Mouse (Mus musculus) lung, embryonic 15.5 days (tissue): ENCODE data around the gene Gle1. TPM values are rescaled to one million over a fixed set of nuclear protein-coding genes. Genes with fewer than 3 reads are reported as not detected.
"Not testable (repeated sequence)": the region's sequence is repeated elsewhere in the genome, so short reads cannot be mapped to it uniquely, and the experiment has no call there.

ENCODE experiments used
- ATAC-seq: fragments of 200-750 bp; cut with Nextera tagmentation; 2 replicates; pipeline ENCODE4 v1.8.0; 2017; ENCODE audit warnings: moderate number of reproducible peaks, borderline replicate concordance; ENCODE audit not compliant: low FRiP score, low TSS enrichment; ENCODE audit errors: extremely low read depth
- H3K27ac ChIP-seq: fragments of 300-500 bp; sonication (generic); 2 replicates; pipeline ENCODE4 v1.5.1; 2015; ENCODE audit warnings: moderate library complexity, mild to moderate bottlenecking, inconsistent platforms
- H3K27me3 ChIP-seq: fragments of 300-500 bp; sonication (generic); 2 replicates; pipeline ENCODE4 v1.6.1; 2015; ENCODE audit warnings: inconsistent platforms
- H3K36me3 ChIP-seq: fragments of 300-500 bp; sonication (generic); 2 replicates; pipeline ENCODE4 v1.6.1; 2015; ENCODE audit warnings: inconsistent platforms
- H3K4me1 ChIP-seq: fragments of 300-500 bp; sonication (generic); 2 replicates; pipeline ENCODE4 v1.6.1; 2015; ENCODE audit warnings: inconsistent platforms
- H3K4me2 ChIP-seq: fragments of 300-500 bp; sonication (generic); 2 replicates; pipeline ENCODE4 v1.6.1; 2015; ENCODE audit warnings: inconsistent platforms, mild to moderate bottlenecking, moderate library complexity
- H3K4me3 ChIP-seq: fragments of 300-500 bp; sonication (generic); 2 replicates; pipeline ENCODE4 v1.5.1; 2015; ENCODE audit warnings: mild to moderate bottlenecking, inconsistent platforms
- H3K9ac ChIP-seq: fragments of 300-500 bp; sonication (generic); 2 replicates; pipeline ENCODE4 v1.6.1; 2015; ENCODE audit warnings: inconsistent platforms
- H3K9me3 ChIP-seq: fragments of 300-500 bp; sonication (generic); 2 replicates; pipeline ENCODE4 v1.6.1; 2016; ENCODE audit warnings: inconsistent platforms
- WGBS: fragments of 180-500 bp; shearing (Covaris S2); methylation state at CpG from one replicate; pipeline ENCODE4 v1.1.7; 2015; 5-methylcytosine and 5-hydroxymethylcytosine counted together
- polyA plus RNA-seq: library from polyadenylated mRNA; unstranded; fragments of >200 nt; fragmentation: Nextera tagmentation; extraction: Ambion mirVana; gene quantifications from 2 replicates; pipeline ENCODE4 v1.2.1, GENCODE M21; 2015

Gle1 gene
- 64.5 and 67.9 TPM in 2 replicates for polyA plus RNA-seq

DNA sequence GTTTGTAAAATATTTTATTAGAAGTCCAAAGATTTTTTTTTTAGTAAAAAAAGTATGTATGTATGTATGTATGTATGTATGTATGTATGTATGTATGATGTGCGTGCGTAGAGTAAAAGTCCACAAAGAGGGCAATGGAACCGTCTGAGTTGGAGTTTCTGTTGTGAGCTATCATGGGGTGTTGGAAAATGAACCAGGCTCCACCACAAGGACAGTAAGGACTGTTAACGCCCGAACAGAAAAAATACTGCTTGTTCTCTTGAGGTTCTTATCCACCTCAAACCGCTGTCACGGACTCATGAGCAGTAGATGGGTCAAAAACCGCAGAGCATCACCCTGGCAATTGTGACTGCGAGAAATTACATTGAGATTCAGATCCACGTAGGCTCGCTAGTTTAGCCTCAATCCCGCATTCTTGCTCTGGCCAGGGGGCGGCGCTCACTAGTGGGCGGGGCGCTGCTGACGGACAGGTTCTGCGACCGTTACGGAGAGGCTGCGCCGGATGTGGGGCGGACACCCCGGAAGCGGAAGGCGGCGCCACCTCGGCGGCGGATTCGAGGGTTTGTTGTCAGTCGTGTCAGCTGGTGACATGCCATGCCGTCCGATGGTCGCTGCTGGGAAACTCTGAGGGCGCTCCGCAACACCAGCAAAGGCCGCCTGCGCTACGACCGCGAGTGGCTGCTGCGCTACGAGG is at the start of gene Gle1:
Gene Gle1 (plus strand): TSS at position 521 of the 694 bp plus-strand sequence.
- WGBS, result 3% methylated on average over 44 of the region's 44 CpGs
- Histone ChIP-seq H3K27me3 (no peaks in the 10 kb centered on the region), H3K4me3 (peak within 1 kb of the TSS; percentile 97), H3K4me2 (peak within 1 kb of the TSS; percentile 64), H3K4me1 (peaks cover 8% of the 10 kb centered on the region), H3K9ac (peak within 1 kb of the TSS; percentile 65), H3K9me3 (no peaks in the 10 kb centered on the region), H3K36me3 (peaks cover 38% of the 10 kb centered on the region), H3K27ac (peak within 1 kb of the TSS; percentile 75)
- ATAC-seq, result peak; percentile 94

DNA sequence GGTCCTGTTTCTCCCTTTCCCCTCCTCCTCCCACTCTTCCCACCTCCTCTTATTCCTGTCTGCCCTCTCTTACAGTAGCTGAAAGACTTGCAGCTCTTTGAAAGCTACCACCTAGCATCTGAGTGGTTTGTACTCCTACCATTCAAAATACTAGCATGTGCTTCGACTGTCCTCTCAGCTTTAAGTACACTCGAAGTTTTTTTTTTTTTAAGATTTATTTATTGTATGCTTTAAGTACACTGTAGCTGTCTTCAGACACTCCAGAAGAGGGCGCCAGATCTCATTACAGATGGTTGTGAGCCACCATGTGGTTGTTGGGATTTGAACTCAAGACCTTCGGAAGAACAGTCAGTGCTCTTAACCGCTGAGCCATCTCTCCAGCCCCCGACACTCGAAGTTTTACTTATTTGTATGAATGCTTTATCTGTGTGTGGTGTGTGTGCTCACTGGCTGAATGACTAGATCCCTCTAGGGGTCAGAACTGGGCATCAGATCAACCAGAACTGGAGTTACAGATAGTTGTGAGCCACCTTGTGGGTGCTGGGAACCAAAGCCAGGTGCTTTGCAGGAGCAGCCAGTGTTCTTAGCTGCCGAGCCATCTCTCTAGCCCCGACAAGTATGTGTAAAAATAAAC is 48.5 kb upstream of the Gle1 start:
- peaks cover 16% of the 10 kb centered on the region for H3K4me1 ChIP-seq
- not testable (repeated sequence) for H3K36me3 ChIP-seq, H3K9ac ChIP-seq, ATAC-seq, H3K4me2 ChIP-seq, H3K4me3 ChIP-seq, H3K9me3 ChIP-seq, H3K27me3 ChIP-seq, H3K27ac ChIP-seq
- WGBS, result 77% methylated on average over 9 of the region's 9 CpGs

DNA sequence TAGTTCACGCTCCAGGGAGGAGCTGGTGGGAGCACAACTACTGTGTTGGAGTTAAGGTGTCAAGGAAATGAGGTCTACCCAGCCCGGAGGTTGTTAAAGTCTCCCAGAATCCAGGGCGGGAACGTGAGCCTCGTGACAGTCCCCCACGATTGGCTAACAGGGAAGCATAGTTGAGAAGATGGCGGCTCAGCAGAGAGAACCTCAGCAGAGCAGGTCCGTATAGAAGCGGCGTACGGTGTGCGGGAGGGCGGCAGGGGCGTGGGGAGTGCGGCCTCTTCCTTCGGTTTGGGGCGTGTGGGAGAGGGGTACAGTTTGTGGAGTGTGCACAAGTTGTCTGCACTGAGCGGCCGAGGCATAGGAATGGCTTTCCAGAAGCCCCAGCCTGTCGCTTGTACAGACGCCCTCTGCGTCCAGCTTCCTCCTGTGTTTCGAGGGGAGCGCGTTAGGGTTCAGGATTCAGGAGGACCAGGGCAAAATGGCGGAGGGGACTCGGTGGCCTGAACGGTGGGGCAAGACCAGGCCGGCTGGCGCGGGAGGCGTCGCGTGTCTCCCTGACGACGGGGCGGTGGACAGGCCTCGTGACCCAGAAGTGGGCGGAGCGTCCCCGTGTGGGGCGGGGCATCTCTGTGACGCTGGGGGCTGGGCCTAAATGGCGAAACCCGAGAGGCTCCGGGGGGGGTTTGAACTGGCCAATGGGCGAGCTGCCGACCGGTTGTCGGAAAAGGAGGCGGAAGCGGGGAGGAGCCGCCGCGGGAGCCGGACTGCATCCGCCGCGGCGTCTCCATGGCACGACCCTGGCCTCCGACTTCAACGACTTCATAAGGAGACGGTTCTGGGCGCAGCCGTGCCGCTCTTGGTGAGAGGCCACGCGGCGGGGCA is 45.9 kb upstream of the Gle1 start, which contains the start of gene Odf2:
Gene Odf2 (plus strand): TSS at position 156 of the 879 bp plus-strand sequence.
- WGBS, result 1% methylated on average over 69 of the region's 70 CpGs
- Histone ChIP-seq H3K27me3 (no peaks in the 10 kb centered on the region; the same call in 1 of the 2 replicates), H3K9me3 (no peaks in the 10 kb centered on the region), H3K4me1 (peaks cover 16% of the 10 kb centered on the region), H3K36me3 (peaks cover 26% of the 10 kb centered on the region), H3K4me3 (peak within 1 kb of the TSS; percentile 69), H3K27ac (peak within 1 kb of the TSS; percentile 77), H3K4me2 (peak within 1 kb of the TSS; percentile 94), H3K9ac (peak within 1 kb of the TSS; percentile 73)
- ATAC-seq, result peak; percentile 91

DNA sequence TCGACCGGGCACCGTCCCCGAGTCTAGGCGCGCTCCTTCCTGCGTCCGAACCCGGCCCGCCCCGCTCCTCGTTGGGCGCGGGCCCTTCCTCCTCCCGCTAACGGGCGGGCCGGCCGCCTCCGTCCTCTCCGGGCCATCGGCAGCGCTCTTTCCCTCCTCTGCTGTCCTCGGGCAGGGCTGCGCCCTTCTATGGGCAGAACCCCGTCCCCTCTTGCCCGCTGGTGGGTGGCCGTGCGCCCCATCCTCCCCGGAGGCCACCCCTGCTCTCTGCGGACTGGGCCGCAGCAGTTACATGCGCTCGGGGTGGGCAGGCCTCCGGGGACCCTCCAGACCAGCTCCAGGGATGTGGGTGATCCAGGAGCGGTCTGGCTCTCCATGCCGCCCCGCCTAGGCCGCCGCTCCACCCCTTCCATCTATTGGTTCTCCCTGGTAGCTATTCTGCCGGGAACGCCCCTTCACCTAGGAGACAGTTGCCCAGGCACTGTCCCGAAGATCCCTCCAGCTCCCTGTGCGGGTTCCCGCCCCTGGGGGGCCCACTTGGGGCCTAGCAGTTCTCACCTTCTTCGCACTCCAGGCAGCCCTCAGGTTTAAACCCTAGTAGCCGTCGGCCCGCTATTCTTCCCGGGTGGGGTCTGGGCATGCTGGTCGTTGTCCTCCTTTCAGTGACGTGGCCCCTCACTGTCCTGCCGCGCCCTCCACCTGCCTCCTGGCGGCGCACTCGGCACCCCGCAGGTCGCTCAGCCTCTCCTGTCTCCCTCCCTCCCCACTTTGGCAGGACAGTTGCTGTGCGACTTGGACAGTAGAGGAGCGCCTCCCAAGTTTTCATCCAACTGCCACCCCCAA is 45.0 kb upstream of the Gle1 start:
- H3K9ac ChIP-seq, result peak overlapping the region; percentile 73
- peak overlapping the region; percentile 77 for H3K27ac ChIP-seq
- peaks cover 35% of the 10 kb centered on the region for H3K36me3 ChIP-seq
- no peaks in the 10 kb centered on the region; the same call in 1 of the 2 replicates for H3K27me3 ChIP-seq
- peaks cover 16% of the 10 kb centered on the region for H3K4me1 ChIP-seq
- no peaks in the 10 kb centered on the region for H3K9me3 ChIP-seq
- WGBS, result under 1% methylated on average over 60 of the region's 61 CpGs
- H3K4me2 ChIP-seq, result peak overlapping the region; percentile 94
- peak overlapping the region; percentile 69 for H3K4me3 ChIP-seq
- ATAC-seq, result peak; percentile 93

DNA sequence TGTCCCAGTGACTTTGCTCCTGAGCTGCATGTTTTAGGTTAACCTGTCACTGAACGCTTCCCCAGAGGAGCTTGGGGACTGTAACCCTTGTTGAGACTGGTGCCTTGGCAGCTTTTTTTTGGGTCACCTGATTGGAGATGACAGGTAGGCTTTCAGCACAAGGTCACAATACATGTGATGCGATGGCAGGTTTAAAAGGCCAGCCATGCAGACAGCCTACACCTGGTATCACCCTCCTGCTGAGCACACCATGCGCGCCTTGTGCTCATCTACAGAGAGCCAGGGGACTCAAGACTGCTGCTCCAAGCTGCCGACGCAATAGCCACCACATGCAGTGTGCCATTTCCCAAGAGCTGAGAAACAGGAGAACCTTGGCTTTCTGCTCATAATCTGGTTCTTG is 43.5 kb upstream of the Gle1 start:
- Histone ChIP-seq H3K9ac (no peak overlapping the region), H3K36me3 (peaks cover 50% of the 10 kb centered on the region), H3K9me3 (no peaks in the 10 kb centered on the region), H3K27me3 (no peaks in the 10 kb centered on the region; the same call in 1 of the 2 replicates), H3K4me2 (no peak overlapping the region), H3K4me3 (no peak overlapping the region), H3K4me1 (peaks cover 16% of the 10 kb centered on the region), H3K27ac (no peak overlapping the region)
- WGBS, result 90% methylated on average over 6 of the region's 6 CpGs
- ATAC-seq, result no peak

DNA sequence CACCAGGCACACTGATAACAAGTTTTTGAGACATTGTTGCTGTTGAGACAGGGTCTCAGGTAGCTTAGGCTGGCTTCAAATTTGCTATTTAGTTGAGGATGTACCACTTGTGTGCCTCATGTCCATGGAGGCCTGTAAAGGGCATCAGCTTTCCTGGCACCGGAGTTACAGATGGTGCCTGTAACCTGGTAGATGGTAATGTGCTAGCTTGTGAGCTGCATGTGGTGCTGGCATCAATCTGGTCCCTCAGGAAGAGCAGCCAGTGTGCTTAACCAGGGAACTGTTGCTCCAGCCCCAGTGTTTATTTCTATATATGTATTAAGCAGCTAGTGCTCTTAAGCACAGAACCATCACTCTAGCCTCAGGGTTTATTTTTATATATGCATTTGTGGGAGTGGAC is 39.2 kb upstream of the Gle1 start:
- Histone ChIP-seq H3K36me3 (peaks cover 92% of the 10 kb centered on the region), H3K9me3 (no peaks in the 10 kb centered on the region), H3K27me3 (no peaks in the 10 kb centered on the region), H3K9ac (no peak overlapping the region), H3K4me1 (peaks cover 5% of the 10 kb centered on the region), H3K27ac (no peak overlapping the region), H3K4me3 (no peak overlapping the region), H3K4me2 (no peak overlapping the region)
- 100% methylated on average over 1 of the region's 1 CpGs for WGBS
- no peak for ATAC-seq

DNA sequence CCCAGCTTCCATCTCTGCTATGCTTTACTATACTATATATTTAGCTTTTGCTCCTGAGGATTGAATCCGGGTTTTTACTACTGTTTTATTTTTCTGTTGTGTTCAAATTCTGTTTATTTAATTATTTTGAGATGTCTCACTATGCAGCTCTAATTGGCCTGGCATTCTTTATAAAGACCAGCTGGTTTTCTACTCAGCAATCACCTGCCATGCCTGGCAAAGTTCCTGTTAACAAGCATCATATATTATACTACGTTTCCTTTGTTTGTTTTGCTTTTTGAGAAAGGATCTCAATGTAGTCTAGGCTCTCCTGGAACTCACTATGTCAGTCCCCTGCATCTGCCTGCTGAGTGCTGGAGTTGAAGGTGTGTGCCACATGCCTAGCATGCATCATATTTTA is 37.9 kb upstream of the Gle1 start:
- Histone ChIP-seq H3K4me3 (no peak overlapping the region), H3K9ac (no peak overlapping the region), H3K36me3 (peaks cover 98% of the 10 kb centered on the region), H3K27ac (no peak overlapping the region), H3K9me3 (no peaks in the 10 kb centered on the region), H3K4me2 (no peak overlapping the region), H3K4me1 (no peaks in the 10 kb centered on the region), H3K27me3 (no peaks in the 10 kb centered on the region)
- 73% methylated on average over 2 of the region's 2 CpGs for WGBS
- ATAC-seq, result no peak

DNA sequence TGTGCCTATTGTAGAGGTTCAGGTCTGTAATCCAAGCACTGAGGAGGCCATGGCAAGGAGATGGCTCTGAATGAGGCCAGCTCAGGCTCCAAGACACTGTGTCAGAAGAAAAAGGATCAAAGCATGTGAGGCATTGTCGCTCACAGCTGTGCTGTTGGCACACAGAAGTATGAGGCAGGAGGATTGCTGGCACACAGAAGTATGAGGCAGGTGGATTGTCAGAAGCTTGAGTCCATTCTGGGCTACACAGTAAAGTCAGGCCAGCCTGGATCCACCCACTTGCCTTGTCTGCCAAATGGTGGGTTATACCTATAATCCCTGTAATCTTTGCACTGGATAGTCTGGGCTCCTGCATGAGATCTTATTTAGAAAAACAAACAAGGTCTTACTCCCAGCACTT is 37.1 kb upstream of the Gle1 start:
- H3K4me3 ChIP-seq, result no peak overlapping the region
- H3K27ac ChIP-seq, result no peak overlapping the region
- no peak overlapping the region for H3K9ac ChIP-seq
- no peaks in the 10 kb centered on the region for H3K4me1 ChIP-seq
- no peaks in the 10 kb centered on the region for H3K27me3 ChIP-seq
- H3K9me3 ChIP-seq, result no peaks in the 10 kb centered on the region
- peaks cover 98% of the 10 kb centered on the region for H3K36me3 ChIP-seq
- 87% methylated on average over 1 of the region's 1 CpGs for WGBS
- ATAC-seq, result no peak
- no peak overlapping the region for H3K4me2 ChIP-seq

DNA sequence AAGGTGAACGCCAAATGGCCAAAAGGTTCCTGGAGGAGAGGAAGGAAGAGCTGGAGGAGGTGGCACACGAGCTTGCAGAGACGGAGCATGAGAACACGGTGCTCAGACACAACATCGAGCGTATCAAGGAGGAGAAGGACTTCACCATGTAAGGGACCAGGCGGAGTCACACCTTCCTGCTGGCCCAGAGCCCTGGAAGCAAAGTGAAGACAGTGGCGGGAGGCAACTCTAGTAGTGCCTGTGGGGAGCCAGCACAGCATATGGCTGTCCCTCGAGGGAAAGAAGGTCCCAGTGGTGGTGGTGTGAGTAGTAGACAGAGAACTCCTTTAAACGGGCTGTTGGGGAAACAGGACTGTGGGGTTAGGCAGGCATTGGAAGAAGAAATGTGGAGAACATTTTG is 33.0 kb upstream of the Gle1 start:
- Histone ChIP-seq H3K27me3 (no peaks in the 10 kb centered on the region), H3K36me3 (peaks cover 95% of the 10 kb centered on the region), H3K4me3 (no peak overlapping the region), H3K4me1 (no peaks in the 10 kb centered on the region), H3K9ac (no peak overlapping the region), H3K27ac (no peak overlapping the region), H3K4me2 (no peak overlapping the region), H3K9me3 (no peaks in the 10 kb centered on the region)
- no peak for ATAC-seq
- 86% methylated on average over 10 of the region's 10 CpGs for WGBS

DNA sequence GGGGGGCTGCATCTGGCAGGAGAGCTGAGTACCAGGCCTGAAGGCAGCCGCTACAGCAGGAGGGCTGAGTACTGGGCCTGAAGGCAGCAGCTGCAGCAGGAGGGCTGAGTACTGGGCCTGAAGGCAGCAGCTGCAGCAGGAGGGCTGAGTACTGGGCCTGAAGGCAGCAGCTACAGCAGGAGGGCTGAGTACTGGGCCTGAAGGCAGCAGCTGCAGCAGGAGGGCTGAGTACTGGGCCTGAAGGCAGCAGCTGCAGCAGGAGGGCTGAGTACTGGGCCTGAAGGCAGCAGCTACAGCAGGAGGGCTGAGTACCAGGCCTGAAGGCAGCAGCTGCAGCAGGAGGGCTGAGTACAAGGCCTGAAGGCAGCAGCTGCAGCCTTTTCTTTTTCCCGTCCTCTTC is 27.1 kb upstream of the Gle1 start:
- WGBS, result 92% methylated on average over 2 of the region's 2 CpGs

DNA sequence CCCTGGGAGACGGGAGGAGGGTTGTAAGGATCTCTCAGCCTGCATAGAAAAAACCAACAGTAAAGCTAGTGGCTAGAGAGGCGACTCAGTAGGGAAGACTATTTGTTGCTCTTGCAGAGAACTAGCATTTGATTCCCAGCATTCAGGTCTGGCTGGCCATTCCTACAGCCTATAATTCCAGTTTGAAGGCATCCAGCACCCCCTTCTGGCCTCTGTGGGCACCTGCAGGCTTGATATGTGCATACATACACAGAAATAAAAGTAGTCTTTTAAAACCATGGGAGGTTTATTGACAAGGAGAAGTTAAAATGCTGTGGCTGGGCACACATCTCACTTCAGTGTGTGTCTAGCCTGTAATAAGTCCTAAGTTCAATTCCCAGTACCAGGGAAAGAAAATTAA is 25.2 kb upstream of the Gle1 start:
- Histone ChIP-seq H3K9me3 (no peaks in the 10 kb centered on the region), H3K27me3 (no peaks in the 10 kb centered on the region), H3K4me2 (no peak overlapping the region), H3K4me3 (no peak overlapping the region), H3K36me3 (peaks cover 62% of the 10 kb centered on the region), H3K9ac (no peak overlapping the region), H3K27ac (no peak overlapping the region), H3K4me1 (no peaks in the 10 kb centered on the region)
- 85% methylated on average over 2 of the region's 2 CpGs for WGBS
- ATAC-seq, result no peak

More for the DNA sequence above, 27.1 kb upstream of the Gle1 start:
- not testable (repeated sequence) for H3K27me3 ChIP-seq, H3K9ac ChIP-seq, H3K4me3 ChIP-seq, H3K27ac ChIP-seq, H3K4me1 ChIP-seq, H3K9me3 ChIP-seq, ATAC-seq, H3K4me2 ChIP-seq
- H3K36me3 ChIP-seq, result peaks cover 62% of the 10 kb centered on the region
